Mouse (Mus musculus) ES-Bruce4 (cell line): ENCODE results near the gene Celf2.

Experiments used
- EP300 ChIP-seq: IDR thresholded peaks from 2 replicates; pipeline ENCODE4 v1.6.1; 2011; ENCODE audit warnings: low read depth, low read length; ENCODE audit not compliant: insufficient read depth
- POLR2A ChIP-seq: IDR thresholded peaks from one replicate; pipeline ENCODE4 v1.8.1; 2011; ENCODE audit warnings: low read length; ENCODE audit not compliant: insufficient read depth

DNA sequence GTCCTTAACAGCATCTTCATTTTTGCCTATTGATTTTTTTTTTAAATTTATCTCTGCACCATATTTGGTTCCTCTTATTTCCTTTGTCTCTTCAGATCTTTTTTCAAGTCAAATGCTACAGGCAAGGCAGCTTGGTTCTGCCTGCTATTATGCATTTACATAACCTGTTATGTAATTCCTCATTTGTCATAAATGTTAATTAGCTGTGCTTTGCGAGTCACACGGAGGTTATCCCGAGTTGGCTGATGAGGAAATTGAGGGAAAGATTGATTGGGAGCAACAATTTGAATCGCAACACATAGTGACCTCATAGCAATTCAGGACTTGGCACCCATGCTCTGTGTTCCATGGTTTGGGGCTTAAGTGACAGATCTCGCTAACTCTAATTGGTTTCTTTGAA, 158.1 kb downstream of the Celf2 start:
- TF ChIP-seq POLR2A (no peak), EP300 (no peak)
